Mouse (Mus musculus): ENCODE measurements around the gene Ticrr. TPM values are rescaled to one million over a fixed set of nuclear protein-coding genes. Genes with fewer than 3 reads are reported as not detected.

Gene Ticrr
- total RNA-seq, 2 experiments from 2014 or later: 0.12 to 0.20 TPM

DNA sequence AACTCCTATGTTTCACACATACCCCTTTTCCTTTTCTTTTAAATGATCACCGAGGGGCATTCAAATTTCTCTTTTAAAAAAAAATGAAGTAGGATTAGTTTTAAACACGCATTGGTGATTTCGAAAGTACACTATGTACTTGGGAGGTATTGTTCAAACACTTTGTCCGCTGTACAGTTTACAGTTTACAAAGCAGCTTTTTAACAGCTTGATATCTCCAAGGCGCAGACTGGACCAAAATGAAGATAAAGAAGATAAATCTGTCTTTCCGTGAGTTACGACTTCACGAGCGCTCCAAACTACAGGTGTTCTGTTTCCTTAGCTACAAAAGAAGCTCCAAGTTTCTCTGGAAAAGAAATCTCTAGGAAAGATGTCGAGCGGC is 82.3 kb downstream of the Ticrr start:
- DNase-seq: no peak
- intact Hi-C loops (cut with DNase I): no loop called here

DNA sequence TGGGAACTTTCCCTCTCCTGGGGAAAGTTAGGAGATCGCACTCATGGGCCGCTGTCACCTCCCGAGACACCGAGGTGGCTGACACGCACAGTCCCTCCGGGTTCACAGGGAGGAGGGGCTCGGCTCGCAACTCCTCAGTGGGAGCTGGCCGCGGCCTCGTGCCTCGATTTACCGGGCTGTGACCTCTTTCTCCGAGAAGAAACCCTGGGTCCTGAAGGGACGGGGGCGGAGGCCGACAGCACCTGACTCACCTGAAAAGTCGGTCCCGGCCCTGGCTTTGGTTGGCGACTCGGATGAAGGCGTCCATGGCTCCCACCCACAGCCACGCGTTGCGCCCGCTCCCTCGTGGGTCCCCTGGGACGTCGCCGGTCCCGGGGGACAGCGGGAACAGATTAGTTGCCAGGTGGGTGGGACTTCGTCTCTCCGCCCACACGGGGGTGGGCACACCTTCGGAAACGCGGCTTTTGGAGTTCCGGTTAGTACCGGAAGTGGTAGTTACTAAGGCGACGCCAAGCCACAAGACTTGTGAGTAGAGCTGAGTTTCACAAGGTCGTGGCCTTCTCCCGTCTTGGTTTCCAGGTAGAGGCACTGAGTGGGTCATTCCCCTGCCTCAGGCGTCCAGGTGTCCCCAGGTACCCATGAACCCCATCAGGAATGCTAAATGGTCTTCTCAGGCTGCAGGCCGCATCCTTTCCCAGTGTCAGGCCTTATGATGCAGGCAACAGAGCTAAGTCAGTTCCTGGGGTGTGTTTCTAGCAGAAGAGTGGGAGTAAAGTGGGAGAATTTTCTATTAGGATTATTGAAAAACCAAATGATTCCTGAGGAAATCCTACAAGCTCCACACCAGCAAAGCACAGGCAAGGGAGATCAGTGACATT is 82.9 kb downstream of the Ticrr start, which contains the start of the genes Pex11a and Wdr93:
Pex11a (minus strand) TSS at position 473 of the 878 bp plus-strand sequence.
Wdr93 (plus strand) TSS at position 505 of the 878 bp plus-strand sequence.
- intact Hi-C loops (cut with DNase I): no loop called here
- peak; percentile 57 for DNase-seq

DNA sequence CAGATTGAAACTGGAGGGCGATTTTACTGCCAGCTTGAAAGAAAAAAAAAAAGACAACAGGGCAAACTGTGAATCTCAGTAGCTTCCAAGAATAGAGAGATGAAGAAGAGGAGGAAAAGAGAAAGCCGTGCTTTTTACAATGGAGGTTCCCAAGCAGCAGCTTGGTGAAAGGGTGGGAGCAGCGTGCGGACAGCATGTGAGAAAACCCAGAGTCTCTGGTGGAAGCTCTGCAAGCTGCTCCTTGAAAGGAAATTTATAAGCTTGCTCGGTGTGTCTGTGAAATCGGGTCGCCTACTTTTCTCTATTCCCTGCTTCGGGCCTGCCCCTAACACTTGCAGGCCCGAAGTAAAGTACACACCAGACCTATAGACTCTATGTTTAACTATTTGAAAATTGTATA is 84.1 kb downstream of the Ticrr start:
- intact Hi-C loops (cut with DNase I): no loop called here

DNA sequence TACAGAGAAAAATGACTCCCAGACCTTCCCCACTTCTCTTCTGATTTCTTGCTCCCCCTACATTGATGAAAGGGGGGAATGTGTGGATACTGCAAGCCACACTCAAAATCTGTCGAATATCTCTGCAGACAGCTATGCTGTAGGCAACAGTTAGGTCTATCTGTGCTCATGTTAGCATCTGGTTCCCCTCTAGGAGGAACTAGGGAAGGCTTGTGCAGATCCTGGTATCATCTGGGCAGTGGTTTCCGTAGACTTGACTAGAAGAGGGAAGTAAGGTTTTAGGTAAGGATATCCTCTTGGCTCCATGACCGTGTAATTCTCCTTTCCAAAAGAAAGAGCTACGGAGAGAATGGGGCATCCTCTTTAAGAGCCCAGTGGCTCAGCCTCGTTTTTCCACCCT is 84.6 kb downstream of the Ticrr start:
- intact Hi-C loops (cut with DNase I): no loop called here
- no peak for DNase-seq

More for the DNA sequence above, 84.1 kb downstream of the Ticrr start:
- DNase-seq: no peak

DNA sequence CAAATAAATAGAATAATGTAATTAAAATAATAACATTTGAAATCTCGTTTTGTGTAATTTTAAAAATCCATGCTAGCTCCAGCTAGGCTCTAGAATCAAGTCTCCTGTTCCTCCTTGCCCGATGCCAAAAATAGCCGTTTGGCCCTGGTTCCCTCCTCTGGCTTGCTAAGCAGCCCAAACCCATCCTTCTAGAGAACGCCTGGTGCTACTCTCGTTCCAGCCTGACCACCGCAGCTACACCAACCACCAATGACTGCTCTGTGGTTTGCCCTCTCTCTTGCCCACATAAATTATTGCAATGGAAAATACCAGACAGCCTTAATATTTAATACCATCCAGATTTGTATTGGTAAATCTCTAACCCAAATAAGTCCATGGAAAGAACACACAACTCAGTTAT is 87.7 kb downstream of the Ticrr start:
- DNase-seq: no peak
- intact Hi-C loops (cut with DNase I): no loop called here

Other genes with a start within 250 kb of the Ticrr start
- gene Polg, start 193.8 kb upstream of the Ticrr start, total RNA-seq (2021): 10 to 100 TPM; 30.6 to 34.2 TPM
- gene Rhcg, start 42.5 kb upstream of the Ticrr start, total RNA-seq (2021): not detected
- under 1 TPM; 0.52 to 0.71 TPM for gene Kif7, start 55.5 kb downstream of the Ticrr start, total RNA-seq (2021)
- 1 to 10 TPM; 3.5 to 6.5 TPM for gene Plin1, start 72.7 kb downstream of the Ticrr start, total RNA-seq (2021)
- gene Pex11a, start 82.9 kb downstream of the Ticrr start, total RNA-seq (2021): 10 to 100 TPM in 1 of 2 experiments, 1 to 10 TPM in 1; 9.8 to 11.5 TPM
- gene Wdr93, start 83.0 kb downstream of the Ticrr start, total RNA-seq (2021): not detected
- not detected for gene Mesp1, start 133.6 kb downstream of the Ticrr start, total RNA-seq (2021)
- gene Mesp2, start 150.5 kb downstream of the Ticrr start, total RNA-seq (2021): not detected
- 1 to 10 TPM; 3.6 to 4.8 TPM for gene Anpep, start 200.9 kb downstream of the Ticrr start, total RNA-seq (2021)

All from gastrocnemius, postnatal 36 days (tissue).